Mouse (Mus musculus): Measurements from ENCODE around the gene Krtap19-2. TPM values are rescaled to one million over a fixed set of nuclear protein-coding genes. Genes with fewer than 3 reads are reported as not detected.
A peak's percentile ranks its signal among the peaks of the same experiment; 100 is the strongest.

Krtap19-2 gene
- polyA plus RNA-seq (2015; fragmentation: Nextera tagmentation; extraction: Ambion mirVana): not detected in 2 replicates

DNA sequence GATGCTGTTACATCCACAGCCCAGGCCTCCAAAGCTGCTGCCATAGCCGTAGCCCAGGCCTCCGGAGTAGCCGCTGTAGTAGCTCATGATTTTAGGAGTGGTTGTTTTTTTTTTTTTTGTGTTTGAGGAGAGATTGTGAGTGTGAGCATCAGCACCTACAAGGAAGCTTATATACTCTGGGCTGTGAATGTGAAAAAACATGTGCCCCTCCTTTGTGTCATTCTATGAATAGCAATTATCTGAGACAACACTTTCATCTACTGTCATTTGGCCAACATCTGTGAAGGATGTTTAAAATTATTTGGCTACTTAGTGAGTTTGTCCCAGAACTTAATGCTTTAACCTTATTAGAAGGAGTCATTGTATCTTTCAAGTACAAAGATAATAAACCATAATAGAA is at the start of gene Krtap19-2:
Krtap19-2 (minus strand) TSS at position 101 of the 400 bp plus-strand sequence.
- Histone ChIP-seq H3K27ac (replicated peaks) (no peak within 1 kb of the TSS), H3K9ac (no peak within 1 kb of the TSS), H3K4me1 (replicated peaks) (no peaks in the 10 kb centered on the region), H3K36me3 (no peaks in the 10 kb centered on the region), H3K4me3 (no peak within 1 kb of the TSS), H3K27me3 (no peaks in the 10 kb centered on the region), H3K9me3 (no peaks in the 10 kb centered on the region), H3K4me2 (no peak within 1 kb of the TSS)
- ATAC-seq (ENCODE audit: low read depth): no peak
- 95% methylated on average over 3 of the region's 3 CpGs for WGBS

DNA sequence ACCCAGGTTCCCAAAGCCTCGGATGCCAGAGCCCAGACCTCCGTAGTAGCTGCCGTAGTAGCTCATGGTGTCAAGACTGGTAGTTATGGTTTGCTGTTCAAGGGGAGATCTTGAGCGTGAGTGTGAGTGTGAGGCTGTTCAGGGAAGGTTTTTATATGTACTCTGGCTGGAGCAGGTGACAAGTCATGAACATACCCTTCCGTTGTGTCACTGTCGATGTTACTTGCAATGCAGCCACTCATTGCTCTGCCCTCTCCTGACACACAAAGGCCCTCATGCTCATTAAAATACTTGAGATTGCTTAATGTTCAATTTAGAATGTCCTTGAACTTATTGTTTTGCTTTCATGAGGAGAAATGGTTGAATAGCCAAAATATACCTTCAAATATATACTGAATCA is 22.3 kb upstream of the Krtap19-2 start, which contains the start of gene Krtap19-5:
Krtap19-5 (minus strand) TSS at position 101 of the 400 bp plus-strand sequence.
- H3K4me3 ChIP-seq: no peak within 1 kb of the TSS
- no peak for ATAC-seq (ENCODE audit: low read depth)
- no peak within 1 kb of the TSS for H3K9ac ChIP-seq
- WGBS: 92% methylated on average over 6 of the region's 6 CpGs
- H3K4me2 ChIP-seq: no peak within 1 kb of the TSS
- H3K9me3 ChIP-seq: no peaks in the 10 kb centered on the region
- no peaks in the 10 kb centered on the region for H3K36me3 ChIP-seq
- H3K27ac ChIP-seq (replicated peaks): no peak within 1 kb of the TSS
- H3K27me3 ChIP-seq: no peaks in the 10 kb centered on the region
- H3K4me1 ChIP-seq (replicated peaks): no peaks in the 10 kb centered on the region

DNA sequence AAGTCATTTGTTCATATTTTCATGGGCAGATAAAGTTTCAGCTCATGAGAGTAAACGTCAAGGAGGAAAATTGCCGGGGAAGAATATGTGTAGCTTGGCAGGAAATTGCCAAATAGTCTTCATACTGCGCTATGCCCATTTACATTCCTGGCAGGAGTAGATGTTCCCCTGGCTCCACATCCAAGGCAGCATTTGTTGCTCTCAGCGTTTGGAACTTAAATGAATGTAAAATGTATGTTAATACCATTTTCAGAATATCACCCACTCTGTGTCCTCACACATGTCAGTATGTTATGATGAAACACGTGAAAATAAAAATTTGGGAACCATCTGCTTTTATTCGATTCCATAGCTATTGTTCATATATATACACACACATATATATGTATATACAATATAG is 12.8 kb upstream of the Krtap19-2 start:
- no peak overlapping the region for H3K9ac ChIP-seq

DNA sequence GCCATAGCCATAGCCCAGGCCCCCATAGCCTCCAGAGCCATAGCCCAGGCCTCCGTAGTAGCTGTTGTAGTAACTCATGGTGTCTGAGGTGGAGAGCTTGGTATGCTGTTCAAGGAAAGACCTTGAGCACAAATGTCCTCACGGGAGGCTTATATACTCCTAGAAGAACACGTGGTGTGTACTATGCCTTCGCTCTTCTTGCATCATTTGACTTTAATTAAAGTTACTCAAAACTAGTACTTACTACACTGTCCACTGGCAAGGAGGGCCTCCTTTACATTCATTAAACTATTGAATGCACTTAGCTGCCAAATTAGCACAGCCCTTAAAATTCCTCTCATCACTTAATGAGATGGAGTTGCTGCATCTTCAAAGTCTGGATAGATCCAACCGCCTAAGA is 10.9 kb upstream of the Krtap19-2 start, which contains the start of gene Krtap19-4:
Krtap19-4 (minus strand) TSS at position 101 of the 400 bp plus-strand sequence.
- no peak for ATAC-seq (ENCODE audit: low read depth)
- no peaks in the 10 kb centered on the region for H3K4me1 ChIP-seq (replicated peaks)

More for the DNA sequence above, 12.8 kb upstream of the Krtap19-2 start:
- no peak for ATAC-seq (ENCODE audit: low read depth)
- Histone ChIP-seq H3K36me3 (no peaks in the 10 kb centered on the region), H3K4me3 (no peak overlapping the region), H3K27me3 (no peaks in the 10 kb centered on the region), H3K4me2 (no peak overlapping the region), H3K27ac (replicated peaks) (no peak overlapping the region), H3K4me1 (replicated peaks) (no peaks in the 10 kb centered on the region), H3K9me3 (no peaks in the 10 kb centered on the region)
- WGBS: 91% methylated on average over 6 of the region's 6 CpGs

DNA sequence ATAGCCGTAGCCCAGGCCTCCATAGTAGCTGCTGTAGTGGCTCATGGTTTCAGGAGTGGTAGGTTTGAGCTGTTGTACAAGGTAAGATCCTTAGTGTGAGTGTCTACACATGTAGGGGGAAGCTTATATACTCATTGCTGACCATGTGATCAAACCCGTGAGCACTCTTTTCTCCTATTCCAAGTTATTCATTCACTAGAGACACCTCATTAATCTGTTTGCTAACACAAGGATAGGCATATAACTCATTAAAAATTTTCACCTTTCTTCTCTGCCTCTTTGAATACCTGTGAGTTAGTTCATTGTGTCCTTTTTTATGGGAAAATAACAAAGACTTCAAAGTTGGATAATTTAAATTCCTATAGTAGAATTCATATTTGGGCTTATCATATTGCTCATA is 3.9 kb upstream of the Krtap19-2 start, which contains the start of gene Krtap19-3:
Krtap19-3 (minus strand) TSS at position 101 of the 400 bp plus-strand sequence.
- Histone ChIP-seq H3K36me3 (no peaks in the 10 kb centered on the region), H3K27ac (replicated peaks) (no peak within 1 kb of the TSS), H3K27me3 (no peaks in the 10 kb centered on the region), H3K9me3 (no peaks in the 10 kb centered on the region), H3K4me3 (no peak within 1 kb of the TSS), H3K4me2 (no peak within 1 kb of the TSS), H3K9ac (no peak within 1 kb of the TSS), H3K4me1 (replicated peaks) (no peaks in the 10 kb centered on the region)
- no peak for ATAC-seq (ENCODE audit: low read depth)
- WGBS: 88% methylated on average over 2 of the region's 2 CpGs

More for the DNA sequence above, 10.9 kb upstream of the Krtap19-2 start, which contains the start of gene Krtap19-4:
- H3K9ac ChIP-seq: no peak within 1 kb of the TSS
- no peaks in the 10 kb centered on the region for H3K27me3 ChIP-seq
- WGBS: 92% methylated on average over 5 of the region's 5 CpGs
- no peak within 1 kb of the TSS for H3K4me2 ChIP-seq
- H3K9me3 ChIP-seq: no peaks in the 10 kb centered on the region
- no peak within 1 kb of the TSS for H3K4me3 ChIP-seq
- no peaks in the 10 kb centered on the region for H3K36me3 ChIP-seq
- no peak within 1 kb of the TSS for H3K27ac ChIP-seq (replicated peaks)

DNA sequence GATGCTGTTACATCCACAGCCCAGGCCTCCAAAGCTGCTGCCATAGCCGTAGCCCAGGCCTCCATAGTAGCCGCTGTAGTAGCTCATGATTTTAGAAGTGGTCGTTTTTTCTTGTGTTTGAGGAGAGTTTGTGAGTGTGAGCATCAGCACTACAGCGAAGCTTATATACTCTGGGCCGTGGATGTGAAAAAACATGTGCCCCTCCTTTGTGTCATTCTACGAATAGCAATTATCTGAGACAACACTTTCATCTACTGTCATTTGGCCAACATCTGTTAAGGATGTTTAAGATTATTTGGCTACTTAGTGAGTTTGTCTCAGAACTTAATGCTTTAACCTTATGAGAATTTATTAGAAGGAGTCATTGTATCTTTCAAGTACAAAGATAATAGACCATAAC is 4.8 kb downstream of the Krtap19-2 start, which contains the start of gene Krtap19-1:
Krtap19-1 (minus strand) TSS at position 101 of the 400 bp plus-strand sequence.
- Histone ChIP-seq H3K27ac (replicated peaks) (no peak within 1 kb of the TSS), H3K27me3 (no peaks in the 10 kb centered on the region), H3K9me3 (no peaks in the 10 kb centered on the region), H3K4me1 (replicated peaks) (no peaks in the 10 kb centered on the region), H3K4me2 (no peak within 1 kb of the TSS), H3K4me3 (no peak within 1 kb of the TSS), H3K9ac (no peak within 1 kb of the TSS), H3K36me3 (no peaks in the 10 kb centered on the region)
- WGBS: 89% methylated on average over 6 of the region's 6 CpGs
- no peak for ATAC-seq (ENCODE audit: low read depth)

DNA sequence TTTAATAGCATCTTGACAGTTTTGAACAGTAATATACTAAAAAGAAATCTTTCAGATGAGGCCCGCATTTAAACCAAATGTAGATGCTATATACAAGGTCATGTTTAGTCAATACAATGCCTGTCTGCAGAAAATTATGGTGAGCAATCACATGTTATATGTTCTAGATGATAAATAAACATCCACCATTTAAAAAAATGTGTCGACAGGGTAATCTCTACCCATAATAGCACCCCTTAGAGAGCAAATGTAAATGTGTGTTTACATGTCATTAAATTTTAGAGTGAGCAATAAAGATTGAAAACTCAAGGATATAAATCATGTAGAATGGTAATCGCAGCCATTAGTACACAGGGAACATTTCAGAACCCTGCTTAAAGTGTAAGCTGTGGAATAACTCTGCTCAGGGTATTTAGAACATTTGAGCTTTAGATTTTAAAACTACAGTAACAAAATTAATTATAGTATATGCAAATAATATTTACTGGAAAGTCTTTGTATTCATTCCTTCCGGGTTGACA is 9.1 kb downstream of the Krtap19-2 start:
- H3K4me3 ChIP-seq: no peak overlapping the region
- H3K4me2 ChIP-seq: no peak overlapping the region
- no peaks in the 10 kb centered on the region for H3K27me3 ChIP-seq
- H3K27ac ChIP-seq (replicated peaks): no peak overlapping the region
- 66% methylated on average over 4 of the region's 4 CpGs for WGBS
- 0 out of 2 replicates have a peak, but pooled peaks have one; percentile 19 for ATAC-seq (ENCODE audit: low read depth)
- no peak overlapping the region for H3K9ac ChIP-seq
- no peaks in the 10 kb centered on the region for H3K9me3 ChIP-seq
- no peaks in the 10 kb centered on the region for H3K4me1 ChIP-seq (replicated peaks)
- H3K36me3 ChIP-seq: no peaks in the 10 kb centered on the region

DNA sequence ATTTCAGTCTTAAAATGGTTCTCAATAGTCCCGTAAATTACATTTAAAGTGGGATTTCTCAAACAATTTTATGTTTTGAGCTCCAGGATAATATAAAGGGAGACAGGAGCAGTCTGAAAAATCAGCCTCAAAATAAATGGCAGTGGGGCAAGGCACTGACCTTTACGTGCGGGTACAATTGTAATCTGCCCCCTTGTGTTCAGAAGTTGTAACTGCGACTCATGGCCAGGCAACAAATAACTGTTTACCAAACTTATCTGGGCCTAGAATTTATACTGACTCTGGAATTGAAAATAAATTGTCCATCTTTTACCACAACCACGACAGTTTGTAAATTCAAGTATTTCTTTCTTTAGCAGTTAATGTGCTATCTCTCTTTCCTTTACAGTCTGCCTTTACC is 22.6 kb downstream of the Krtap19-2 start:
- Histone ChIP-seq H3K36me3 (no peaks in the 10 kb centered on the region), H3K9me3 (no peaks in the 10 kb centered on the region), H3K27me3 (no peaks in the 10 kb centered on the region), H3K4me3 (no peak overlapping the region), H3K9ac (no peak overlapping the region), H3K4me2 (no peak overlapping the region), H3K4me1 (replicated peaks) (no peaks in the 10 kb centered on the region), H3K27ac (replicated peaks) (no peak overlapping the region)
- 11% methylated on average over 5 of the region's 5 CpGs for WGBS
- no peak for ATAC-seq (ENCODE audit: low read depth)

DNA sequence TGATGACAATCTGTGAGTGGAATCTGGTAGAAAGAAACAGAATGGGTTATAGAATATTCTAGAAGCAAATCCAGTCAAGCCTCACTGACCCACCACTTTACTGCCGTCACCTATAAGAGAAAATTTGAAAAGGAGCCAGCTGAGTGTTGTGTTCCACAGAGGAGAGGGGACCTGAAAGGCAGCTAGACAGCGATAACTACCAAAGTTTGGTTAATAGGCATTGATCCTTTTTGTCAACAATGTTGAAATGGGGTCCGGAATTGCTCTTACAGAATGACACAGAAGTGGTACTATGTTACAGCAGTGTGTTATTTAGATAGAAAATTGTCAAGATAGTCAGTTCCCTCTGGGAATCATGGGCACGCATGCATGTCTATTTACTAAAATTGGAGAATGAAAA is 25.5 kb downstream of the Krtap19-2 start:
- no peak overlapping the region for H3K4me3 ChIP-seq
- H3K36me3 ChIP-seq: no peaks in the 10 kb centered on the region
- H3K4me2 ChIP-seq: no peak overlapping the region
- WGBS: 88% methylated on average over 4 of the region's 4 CpGs
- no peaks in the 10 kb centered on the region for H3K27me3 ChIP-seq
- no peak for ATAC-seq (ENCODE audit: low read depth)
- no peak overlapping the region for H3K27ac ChIP-seq (replicated peaks)
- H3K9me3 ChIP-seq: no peaks in the 10 kb centered on the region
- no peak overlapping the region for H3K9ac ChIP-seq
- no peaks in the 10 kb centered on the region for H3K4me1 ChIP-seq (replicated peaks)

DNA sequence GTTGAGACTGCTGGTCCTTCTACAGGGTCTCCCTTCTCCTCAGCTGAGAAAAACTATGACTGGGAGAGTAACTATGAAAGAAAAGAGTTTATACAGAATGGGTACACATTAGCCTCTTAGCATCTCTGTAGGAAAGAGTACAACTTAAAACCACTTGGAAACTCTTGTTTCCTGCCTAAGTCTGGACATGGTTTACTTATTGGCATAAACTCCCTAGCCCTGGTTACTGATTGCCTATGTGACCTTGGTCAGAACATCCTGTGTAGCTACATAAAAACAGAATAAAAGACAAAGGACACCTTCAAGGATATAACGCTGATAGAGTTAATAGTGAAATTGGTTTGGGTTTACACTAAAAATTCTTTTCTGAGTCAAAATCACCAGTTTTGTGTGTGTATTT is 26.7 kb downstream of the Krtap19-2 start:
- Histone ChIP-seq H3K4me1 (replicated peaks) (no peaks in the 10 kb centered on the region), H3K27ac (replicated peaks) (no peak overlapping the region), H3K36me3 (no peaks in the 10 kb centered on the region), H3K27me3 (no peaks in the 10 kb centered on the region), H3K9ac (no peak overlapping the region), H3K4me2 (no peak overlapping the region), H3K4me3 (no peak overlapping the region), H3K9me3 (no peaks in the 10 kb centered on the region)
- ATAC-seq (ENCODE audit: low read depth): no peak
- WGBS: 100% methylated on average over 1 of the region's 1 CpGs

DNA sequence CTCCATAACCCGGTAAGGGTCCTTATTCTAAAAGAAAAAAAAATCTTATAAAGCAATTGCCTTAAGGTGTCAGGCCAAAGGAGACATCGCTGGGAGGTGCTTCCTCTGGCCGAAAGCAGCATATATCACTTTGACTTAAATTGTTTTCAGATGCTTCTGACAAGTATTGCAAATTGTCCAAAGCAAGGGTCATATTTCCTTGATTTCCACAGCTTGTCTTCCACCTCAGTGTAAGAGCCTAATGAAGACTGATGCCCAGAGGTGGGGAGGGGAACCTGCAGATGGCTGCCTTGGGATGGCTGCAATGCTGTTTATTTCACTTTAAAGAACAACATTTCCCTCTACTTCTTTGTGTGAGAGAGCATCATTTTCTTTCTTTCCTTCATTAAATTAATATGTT is 47.1 kb downstream of the Krtap19-2 start:
- ATAC-seq (ENCODE audit: low read depth): no peak
- WGBS: 21% methylated on average over 3 of the region's 3 CpGs
- Histone ChIP-seq H3K4me2 (no peak overlapping the region), H3K27ac (replicated peaks) (no peak overlapping the region), H3K36me3 (no peaks in the 10 kb centered on the region), H3K9ac (no peak overlapping the region), H3K4me1 (replicated peaks) (peaks cover 10% of the 10 kb centered on the region; the same call in 1 of the 2 replicates), H3K9me3 (no peaks in the 10 kb centered on the region), H3K4me3 (no peak overlapping the region), H3K27me3 (no peaks in the 10 kb centered on the region)

DNA sequence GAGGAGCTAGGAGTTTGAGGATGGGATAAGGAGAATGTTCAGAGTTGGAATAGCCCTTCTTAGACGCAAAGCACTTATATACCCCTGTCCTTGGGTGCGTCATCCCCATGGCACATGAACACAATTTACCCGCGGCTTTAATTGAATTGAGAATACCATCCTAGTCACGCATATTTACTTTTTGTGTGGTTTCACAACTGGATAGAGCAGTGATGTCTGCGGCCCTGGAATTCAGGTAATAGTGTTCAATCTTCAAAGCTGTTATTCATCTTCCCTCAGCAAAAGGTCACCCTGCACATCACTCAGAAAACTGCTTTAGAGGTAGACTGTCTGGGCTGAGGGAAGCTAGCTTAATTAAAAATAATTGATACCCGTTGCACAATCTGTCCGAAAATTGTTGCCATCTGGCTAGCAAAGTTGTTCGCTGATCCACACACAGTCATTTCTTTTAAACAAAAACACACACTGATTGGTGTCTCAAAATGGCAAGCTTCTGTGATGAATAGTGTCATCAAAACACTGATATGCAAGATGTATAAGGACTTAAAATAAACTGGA is 47.9 kb downstream of the Krtap19-2 start, which contains the start of gene Krtap14:
Krtap14 (minus strand) TSS at position 51 of the 558 bp plus-strand sequence.
- Histone ChIP-seq H3K4me3 (no peak within 1 kb of the TSS), H3K4me2 (no peak within 1 kb of the TSS), H3K4me1 (replicated peaks) (peaks cover 10% of the 10 kb centered on the region; the same call in 1 of the 2 replicates), H3K9ac (no peak within 1 kb of the TSS), H3K27me3 (no peaks in the 10 kb centered on the region), H3K27ac (replicated peaks) (no peak within 1 kb of the TSS), H3K9me3 (no peaks in the 10 kb centered on the region), H3K36me3 (no peaks in the 10 kb centered on the region)
- ATAC-seq (ENCODE audit: low read depth): no peak
- 61% methylated on average over 9 of the region's 9 CpGs for WGBS
